Mouse (Mus musculus): ENCODE measurements around the gene Hmgb2.
"Not testable (repeated sequence)": the region's sequence is repeated elsewhere in the genome, so short reads cannot be mapped to it uniquely, and the experiment has no call there.

DNA sequence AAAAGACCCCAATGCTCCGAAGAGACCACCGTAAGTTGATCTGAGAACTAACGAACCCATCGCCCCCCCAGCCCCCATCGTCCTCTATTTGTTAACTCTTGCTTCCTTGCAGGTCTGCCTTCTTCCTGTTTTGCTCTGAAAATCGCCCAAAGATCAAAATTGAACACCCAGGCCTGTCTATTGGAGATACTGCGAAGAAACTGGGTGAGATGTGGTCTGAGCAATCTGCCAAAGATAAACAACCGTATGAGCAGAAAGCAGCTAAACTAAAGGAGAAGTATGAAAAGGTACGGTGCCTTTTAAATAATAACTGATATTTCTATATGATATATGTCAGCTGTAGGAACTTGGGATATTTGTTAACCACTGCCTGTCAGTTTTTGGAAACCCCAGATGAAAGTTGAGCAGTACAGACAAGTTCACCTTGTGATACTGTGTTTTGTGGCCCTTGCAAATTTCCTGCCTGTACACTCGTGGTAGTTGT is 1.5 kb downstream of the Hmgb2 start:
- TF ChIP-seq POLR2A (IDR thresholded peaks at IDR 0.05; ENCODE audit: control insufficient read depth, low read depth, low read length); CTCF (IDR thresholded peaks at IDR 0.05; ENCODE audit: control insufficient read depth, insufficient read depth, insufficient replicate concordance, low read depth, low read length): not testable (repeated sequence)
